Mouse (Mus musculus) heart, embryonic 14.5 days (tissue): Measurements from ENCODE around the gene Tmem132d. TPM values are rescaled to one million over a fixed set of nuclear protein-coding genes. Genes with fewer than 3 reads are reported as not detected.

Experiments
- ATAC-seq: fragments of 200-750 bp; cut with Nextera tagmentation; 2 replicates; pipeline ENCODE4 v1.8.0; 2017; ENCODE audit warnings: low read depth, moderate TSS enrichment; ENCODE audit not compliant: insufficient number of reproducible peaks, insufficient read depth, low FRiP score
- H3K27ac ChIP-seq, 2 experiments: fragments of 200-500 bp in 1 of 2; fragments of 300-500 bp in 1 of 2; sonication (generic) in 1 of 2; replicated peaks in 1 of 2; 2 replicates each; pipeline ENCODE4 v1.5.1; 2012 to 2014; ENCODE audit warnings: low read depth in 2 of 2, low read length in 2 of 2, control low read depth in 1 of 2, mild to moderate bottlenecking in 1 of 2, mixed read lengths in 1 of 2; ENCODE audit not compliant: control insufficient read depth in 1 of 2, insufficient read depth in 1 of 2
- H3K27me3 ChIP-seq: fragments of 300-500 bp; sonication (generic); 2 replicates; pipeline ENCODE4 v1.6.1; 2014; ENCODE audit warnings: mild to moderate bottlenecking, low read length, control low read depth; ENCODE audit not compliant: control insufficient read depth, insufficient read depth
- H3K36me3 ChIP-seq: fragments of 300-500 bp; sonication (generic); 2 replicates; pipeline ENCODE4 v1.6.1; 2014; ENCODE audit warnings: mild to moderate bottlenecking, control low read depth, low read length, mixed read lengths; ENCODE audit not compliant: control insufficient read depth, insufficient read depth
- H3K4me1 ChIP-seq, 2 experiments: fragments of 200-500 bp in 1 of 2; fragments of 300-500 bp in 1 of 2; sonication (generic) in 1 of 2; 2 replicates each; pipeline ENCODE4 v1.6.1; 2012 to 2014; ENCODE audit warnings: low read length in 2 of 2, control low read depth in 1 of 2, mixed read lengths in 1 of 2; ENCODE audit not compliant: control insufficient read depth in 2 of 2, insufficient read depth in 2 of 2
- H3K4me2 ChIP-seq: fragments of 300-500 bp; sonication (generic); 2 replicates; pipeline ENCODE4 v1.6.1; 2014; ENCODE audit warnings: mild to moderate bottlenecking, low read length
- H3K4me3 ChIP-seq, 2 experiments: fragments of 200-500 bp in 1 of 2; fragments of 300-500 bp in 1 of 2; sonication (generic) in 1 of 2; 2 replicates each; pipeline ENCODE4 v1.5.1; 2012 to 2014; ENCODE audit warnings: low read length in 2 of 2, mild to moderate bottlenecking in 2 of 2, control low read depth in 1 of 2, low read depth in 1 of 2, moderate library complexity in 1 of 2; ENCODE audit not compliant: control insufficient read depth in 1 of 2, insufficient read depth in 1 of 2
- H3K9ac ChIP-seq: fragments of 300-500 bp; sonication (generic); 2 replicates; pipeline ENCODE4 v1.6.1; 2014; ENCODE audit warnings: mild to moderate bottlenecking, low read length
- H3K9me3 ChIP-seq: fragments of 300-500 bp; sonication (generic); 2 replicates; pipeline ENCODE4 v1.6.1; 2016; ENCODE audit warnings: low read length, control low read depth; ENCODE audit not compliant: control insufficient read depth
- WGBS: fragments of 180-500 bp; shearing (Covaris S2); extraction: QIAGEN DNeasy Blood & Tissue Kit; methylation state at CpG from one replicate; pipeline ENCODE4 v1.1.7; 2014; 5-methylcytosine and 5-hydroxymethylcytosine counted together
- polyA plus RNA-seq: library from polyadenylated mRNA; unstranded; fragments of >200 nt; fragmentation: Nextera tagmentation; extraction: Ambion mirVana; gene quantifications from 2 replicates; pipeline ENCODE4 v1.2.1, GENCODE M21; 2014

The Tmem132d gene
- polyA plus RNA-seq, 1 experiment from 2014 or later = 0.03 TPM

- H3K4me1 ChIP-seq = no peaks in the 10 kb centered on the region
- H3K27ac ChIP-seq = no peak overlapping the region
- no peak for ATAC-seq
- no peak overlapping the region for H3K4me3 ChIP-seq
- no peaks in the 10 kb centered on the region for H3K27me3 ChIP-seq
- H3K4me2 ChIP-seq = no peak overlapping the region
- 59% methylated on average over 2 of the region's 2 CpGs for WGBS
- H3K36me3 ChIP-seq = no peaks in the 10 kb centered on the region
- H3K9ac ChIP-seq = no peak overlapping the region
- H3K9me3 ChIP-seq = no peaks in the 10 kb centered on the region
Measured at GRCm38 (mm10) chr5:128291191-128291590, 141.7 kb downstream of the Tmem132d start.

GRCm38 (mm10) chr5:128273255-128273654 is 159.6 kb downstream of the Tmem132d start:
- Histone ChIP-seq H3K9ac (no peak overlapping the region), H3K4me3 (no peak overlapping the region), H3K4me2 (no peak overlapping the region), H3K27ac (no peak overlapping the region), H3K9me3 (0 out of 2 replicates have a peak, but pooled peaks cover 7% of the 10 kb centered on the region), H3K36me3 (no peaks in the 10 kb centered on the region), H3K4me1 (no peaks in the 10 kb centered on the region), H3K27me3 (no peaks in the 10 kb centered on the region)
- 67% methylated on average over 6 of the region's 6 CpGs for WGBS
- no peak for ATAC-seq

DNA sequence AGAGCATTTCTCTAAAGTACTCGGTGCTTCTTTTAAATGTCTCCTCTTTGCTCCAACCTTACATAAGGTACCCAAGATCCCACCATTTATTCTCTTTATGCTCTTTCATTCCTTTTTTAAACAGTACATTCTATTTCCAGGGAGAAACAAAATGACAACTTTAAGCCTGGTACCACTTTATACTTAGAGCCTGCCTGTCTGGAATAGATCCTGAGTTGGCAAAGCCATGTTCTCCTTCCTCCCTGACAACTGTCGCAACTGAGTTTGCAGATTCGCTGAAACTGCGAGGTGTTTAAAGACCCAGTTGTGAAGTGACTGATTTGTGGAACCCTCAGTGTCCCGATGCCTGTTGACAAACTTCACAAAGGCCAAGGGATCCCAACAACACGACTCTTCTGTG is 165.5 kb downstream of the Tmem132d start:
- WGBS = 85% methylated on average over 6 of the region's 6 CpGs
- Histone ChIP-seq H3K36me3 (no peaks in the 10 kb centered on the region), H3K4me1 (no peaks in the 10 kb centered on the region), H3K4me2 (no peak overlapping the region), H3K9ac (no peak overlapping the region), H3K9me3 (0 out of 2 replicates have a peak, but pooled peaks cover 7% of the 10 kb centered on the region), H3K4me3 (no peak overlapping the region), H3K27ac (no peak overlapping the region), H3K27me3 (no peaks in the 10 kb centered on the region)
- no peak for ATAC-seq

DNA sequence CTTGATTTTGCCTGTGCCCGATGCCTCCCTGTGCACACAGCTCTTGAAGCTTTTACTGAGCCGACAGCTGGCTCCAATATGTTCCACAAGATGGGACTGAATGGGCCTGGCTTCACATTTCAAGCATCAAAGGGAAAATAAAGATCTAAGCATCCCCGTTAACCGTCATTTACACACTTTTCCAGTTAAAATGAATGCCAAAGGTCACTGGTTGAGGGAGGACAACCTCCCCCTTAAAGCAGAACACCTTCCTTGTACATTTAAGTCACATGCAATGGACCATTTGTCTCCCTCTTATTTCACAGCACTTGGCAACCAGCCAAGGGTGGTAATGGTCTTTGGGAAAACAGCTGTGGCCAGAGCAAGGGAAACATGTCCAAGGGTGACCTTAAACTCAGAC is 188.7 kb downstream of the Tmem132d start:
- H3K36me3 ChIP-seq = no peaks in the 10 kb centered on the region
- H3K27me3 ChIP-seq = no peaks in the 10 kb centered on the region
- H3K9ac ChIP-seq = no peak overlapping the region
- 75% methylated on average over 4 of the region's 4 CpGs for WGBS
- H3K4me2 ChIP-seq = no peak overlapping the region
- ATAC-seq = no peak
- no peaks in the 10 kb centered on the region for H3K4me1 ChIP-seq
- no peak overlapping the region for H3K4me3 ChIP-seq
- H3K9me3 ChIP-seq = peaks cover 4% of the 10 kb centered on the region; the same call in 1 of the 2 replicates
- H3K27ac ChIP-seq = no peak overlapping the region

GRCm38 (mm10) chr5:128236638-128237335 is 196.1 kb downstream of the Tmem132d start:
- ATAC-seq = no peak
- Histone ChIP-seq H3K4me2 (no peak overlapping the region), H3K27ac (no peak overlapping the region), H3K36me3 (no peaks in the 10 kb centered on the region), H3K4me1 (no peaks in the 10 kb centered on the region), H3K9ac (no peak overlapping the region), H3K4me3 (no peak overlapping the region), H3K27me3 (no peaks in the 10 kb centered on the region), H3K9me3 (peaks cover 3% of the 10 kb centered on the region; the same call in 1 of the 2 replicates)
- WGBS = 57% methylated on average over 9 of the region's 9 CpGs

GRCm38 (mm10) chr5:128235611-128236010 is 197.3 kb downstream of the Tmem132d start:
- H3K9ac ChIP-seq = no peak overlapping the region
- 44% methylated on average over 1 of the region's 1 CpGs for WGBS
- H3K4me2 ChIP-seq = no peak overlapping the region
- H3K9me3 ChIP-seq = peaks cover 3% of the 10 kb centered on the region; the same call in 1 of the 2 replicates
- H3K27ac ChIP-seq = no peak overlapping the region
- no peak for ATAC-seq
- no peaks in the 10 kb centered on the region for H3K4me1 ChIP-seq
- no peaks in the 10 kb centered on the region for H3K36me3 ChIP-seq
- H3K27me3 ChIP-seq = no peaks in the 10 kb centered on the region
- no peak overlapping the region for H3K4me3 ChIP-seq

DNA sequence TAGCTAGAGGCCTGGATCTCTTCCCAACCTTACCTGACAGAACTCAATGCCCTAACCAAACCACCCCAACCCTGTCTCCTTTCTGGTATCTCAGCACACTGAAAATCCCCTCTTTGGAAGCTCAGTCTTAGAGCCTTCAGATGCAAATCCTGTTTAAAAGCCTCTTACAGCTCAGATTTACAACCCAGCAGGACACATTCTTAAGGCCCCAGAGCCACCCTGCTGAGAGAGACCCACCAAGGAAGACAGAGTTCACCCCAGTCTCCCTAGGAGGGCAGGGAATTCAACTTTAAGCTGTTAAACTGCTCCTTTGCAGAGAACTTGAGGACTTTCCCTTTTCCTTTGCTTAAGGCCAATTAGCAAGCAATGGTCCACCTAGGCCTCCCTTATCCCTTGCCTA is 199.8 kb downstream of the Tmem132d start:
- ATAC-seq = no peak
- no peak overlapping the region for H3K27ac ChIP-seq
- H3K4me3 ChIP-seq = no peak overlapping the region
- no peaks in the 10 kb centered on the region for H3K36me3 ChIP-seq
- no peaks in the 10 kb centered on the region for H3K27me3 ChIP-seq
- H3K9ac ChIP-seq = no peak overlapping the region
- no peak overlapping the region for H3K4me2 ChIP-seq
- H3K4me1 ChIP-seq = no peaks in the 10 kb centered on the region
- 0 out of 2 replicates have a peak, but pooled peaks cover 3% of the 10 kb centered on the region for H3K9me3 ChIP-seq

DNA sequence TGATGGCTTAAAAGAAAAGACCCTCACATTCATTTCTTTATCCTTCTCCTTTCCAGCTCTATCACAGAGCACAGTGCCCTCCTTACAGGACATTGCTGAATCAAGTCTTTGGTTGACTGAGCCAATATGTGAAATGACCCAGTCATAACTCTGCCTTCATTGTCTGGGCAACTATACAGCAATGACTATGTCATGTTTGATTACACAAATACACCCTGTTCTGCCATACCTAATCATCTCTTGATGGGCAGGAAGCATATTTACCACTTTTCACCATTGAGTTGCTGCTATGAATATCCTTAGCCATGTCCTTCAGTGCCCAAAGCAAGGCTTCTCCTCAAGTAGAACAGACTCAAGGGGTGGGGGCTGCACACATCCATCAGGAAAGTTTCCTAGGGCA is 214.6 kb downstream of the Tmem132d start:
- H3K4me2 ChIP-seq = no peak overlapping the region
- H3K4me1 ChIP-seq = no peaks in the 10 kb centered on the region
- H3K36me3 ChIP-seq = no peaks in the 10 kb centered on the region
- H3K9ac ChIP-seq = no peak overlapping the region
- H3K4me3 ChIP-seq = no peak overlapping the region
- H3K27me3 ChIP-seq = no peaks in the 10 kb centered on the region
- ATAC-seq = no peak
- H3K9me3 ChIP-seq = no peaks in the 10 kb centered on the region
- no peak overlapping the region for H3K27ac ChIP-seq
